Mouse (Mus musculus) sigmoid colon, adult 10 weeks (tissue): ENCODE measurements around the gene Cd83. TPM values are rescaled to one million over a fixed set of nuclear protein-coding genes. Genes with fewer than 3 reads are reported as not detected.

Experiments
- polyA plus RNA-seq: library from polyadenylated mRNA; stranded (reverse); fragments of 350-450 nt; fragmentation: Illumina TruSeq; extraction: RNeasy Lipid Tissue Mini Kit (QIAGEN cat#74804); gene quantifications from one replicate; pipeline ENCODE4 v1.2.3, GENCODE M21; 2014; ENCODE audit warnings: low read depth, low replicate concordance

Cd83 gene
- polyA plus RNA-seq = 30.6 TPM

GRCm38 (mm10) chr13:43784725-43785711 lies at the start of gene Cd83:
TSS of gene Cd83 (plus strand) at chr13:43784775.

Other genes with a start within 250 kb of the Cd83 start
- gene Mcur1, start 224.6 kb upstream of the Cd83 start, polyA plus RNA-seq = 97.7 TPM
- 0.13 TPM for gene Rnf182, start 169.1 kb upstream of the Cd83 start, polyA plus RNA-seq